Mouse (Mus musculus): ENCODE measurements around the gene Gtf2f2. TPM values are rescaled to one million over a fixed set of nuclear protein-coding genes. Genes with fewer than 3 reads are reported as not detected.
A peak's percentile ranks its signal among the peaks of the same experiment; 100 is the strongest.

Gene Gtf2f2
- polyA plus RNA-seq, 1 experiment from 2014 or later, result 16.1 TPM

- H3K4me2 ChIP-seq (ENCODE audit: low read depth, low read length), result no peak overlapping the region
- DNase-seq (no peak), ATAC-seq (no peak)
- peak overlapping the region; percentile 5; the same call in 1 of the 2 replicates for H3K27ac ChIP-seq (ENCODE audit: low read depth)
- no peaks in the 10 kb centered on the region for H3K27me3 ChIP-seq (ENCODE audit: insufficient read depth, low read length)
- H3K4me3 ChIP-seq (ENCODE audit: low read depth, low read length), result no peak overlapping the region
- H3K9ac ChIP-seq (replicated peaks), result no peak overlapping the region
- 87% methylated on average over 6 of the region's 6 CpGs for WGBS (ENCODE audit: insufficient replicate concordance)
- H3K4me1 ChIP-seq (ENCODE audit: insufficient read depth), result peaks cover 8% of the 10 kb centered on the region
- no peaks in the 10 kb centered on the region for H3K9me3 ChIP-seq (ENCODE audit: low read length)
- peaks cover 39% of the 10 kb centered on the region for H3K36me3 ChIP-seq (replicated peaks; ENCODE audit: insufficient read depth, low read length)
- no peak for TF ChIP-seq EP300 (IDR thresholded peaks at IDR 0.05; ENCODE audit: low read depth)
- no peak for TF ChIP-seq CTCF (IDR thresholded peaks at IDR 0.05; ENCODE audit: low read depth)
These were observed 160.7 kb downstream of the Gtf2f2 start for GRCm38 (mm10) chr14:75849842-75850568.

GRCm38 (mm10) chr14:75849236-75849635 is 161.4 kb downstream of the Gtf2f2 start:
- Histone ChIP-seq H3K4me2 (ENCODE audit: low read depth, low read length) (no peak overlapping the region), H3K27ac (ENCODE audit: low read depth) (peak overlapping the region; percentile 5; the same call in 1 of the 2 replicates), H3K36me3 (replicated peaks; ENCODE audit: insufficient read depth, low read length) (peaks cover 39% of the 10 kb centered on the region), H3K9me3 (ENCODE audit: low read length) (no peaks in the 10 kb centered on the region), H3K27me3 (ENCODE audit: insufficient read depth, low read length) (no peaks in the 10 kb centered on the region), H3K9ac (replicated peaks) (no peak overlapping the region), H3K4me1 (ENCODE audit: insufficient read depth) (peaks cover 8% of the 10 kb centered on the region), H3K4me3 (ENCODE audit: low read depth, low read length) (no peak overlapping the region)
- WGBS (ENCODE audit: insufficient replicate concordance), result 86% methylated on average over 5 of the region's 5 CpGs
- TF ChIP-seq EP300 (IDR thresholded peaks at IDR 0.05; ENCODE audit: low read depth) (no peak), CTCF (IDR thresholded peaks at IDR 0.05; ENCODE audit: low read depth) (no peak)
- ATAC-seq (no peak), DNase-seq (no peak)

GRCm38 (mm10) chr14:75848482-75848881 is 162.2 kb downstream of the Gtf2f2 start:
- peaks cover 39% of the 10 kb centered on the region for H3K36me3 ChIP-seq (replicated peaks; ENCODE audit: insufficient read depth, low read length)
- H3K27ac ChIP-seq (ENCODE audit: low read depth), result no peak overlapping the region
- H3K4me3 ChIP-seq (ENCODE audit: low read depth, low read length), result no peak overlapping the region
- H3K4me2 ChIP-seq (ENCODE audit: low read depth, low read length), result no peak overlapping the region
- peaks cover 9% of the 10 kb centered on the region for H3K4me1 ChIP-seq (ENCODE audit: insufficient read depth)
- no peak for TF ChIP-seq CTCF (IDR thresholded peaks at IDR 0.05; ENCODE audit: low read depth)
- TF ChIP-seq EP300 (IDR thresholded peaks at IDR 0.05; ENCODE audit: low read depth), result no peak
- 0 out of 2 replicates have a peak overlapping the region, but pooled peaks have one; percentile 4 for H3K9ac ChIP-seq (replicated peaks)
- H3K9me3 ChIP-seq (ENCODE audit: low read length), result no peaks in the 10 kb centered on the region
- ATAC-seq, result no peak
- no peak for DNase-seq
- no peaks in the 10 kb centered on the region for H3K27me3 ChIP-seq (ENCODE audit: insufficient read depth, low read length)
- 91% methylated on average over 5 of the region's 5 CpGs for WGBS (ENCODE audit: insufficient replicate concordance)

GRCm38 (mm10) chr14:75847669-75848068 is 163.0 kb downstream of the Gtf2f2 start:
- no peak for DNase-seq
- Histone ChIP-seq H3K9me3 (ENCODE audit: low read length) (no peaks in the 10 kb centered on the region), H3K27me3 (ENCODE audit: insufficient read depth, low read length) (no peaks in the 10 kb centered on the region), H3K4me2 (ENCODE audit: low read depth, low read length) (0 out of 2 replicates have a peak overlapping the region, but pooled peaks have one; percentile 72), H3K36me3 (replicated peaks; ENCODE audit: insufficient read depth, low read length) (peaks cover 39% of the 10 kb centered on the region), H3K4me3 (ENCODE audit: low read depth, low read length) (no peak overlapping the region; the same call in 1 of the 2 replicates), H3K4me1 (ENCODE audit: insufficient read depth) (peaks cover 13% of the 10 kb centered on the region), H3K9ac (replicated peaks) (no peak overlapping the region), H3K27ac (ENCODE audit: low read depth) (no peak overlapping the region)
- ATAC-seq, result no peak
- WGBS (ENCODE audit: insufficient replicate concordance), result 70% methylated on average over 4 of the region's 4 CpGs
- TF ChIP-seq CTCF (IDR thresholded peaks at IDR 0.05; ENCODE audit: low read depth) (no peak), EP300 (IDR thresholded peaks at IDR 0.05; ENCODE audit: low read depth) (no peak)

Other genes starting within 250 kb of the Gtf2f2 start
- 13.6 and 13.7 TPM in 2 replicates for gene Slc25a30, start 223.8 kb downstream of the Gtf2f2 start, polyA plus RNA-seq (2015; fragmentation: Nextera tagmentation; extraction: Ambion mirVana)
- gene Tpt1, start 165.8 kb downstream of the Gtf2f2 start, polyA plus RNA-seq (2015; fragmentation: Nextera tagmentation; extraction: Ambion mirVana), result 874 and 942 TPM in 2 replicates
- gene Kctd4, start 55.9 kb downstream of the Gtf2f2 start, polyA plus RNA-seq (2015; fragmentation: Nextera tagmentation; extraction: Ambion mirVana), result 0.06 and 0.18 TPM in 2 replicates
- gene Gpalpp1, start 99.9 kb upstream of the Gtf2f2 start, polyA plus RNA-seq (2015; fragmentation: Nextera tagmentation; extraction: Ambion mirVana), result 2.6 and 3.2 TPM in 2 replicates
- 4.7 and 5.1 TPM in 2 replicates for gene Nufip1, start 100.0 kb upstream of the Gtf2f2 start, polyA plus RNA-seq (2015; fragmentation: Nextera tagmentation; extraction: Ambion mirVana)

All from liver, postnatal 0 days (tissue).